Mouse (Mus musculus) olfactory bulb, adult 2 months (tissue): ENCODE results near the gene Hsf5.

ENCODE experiments used
- CTCF ChIP-seq: fragments of 200-500 bp; IDR thresholded peaks from 2 replicates; pipeline ENCODE4 v1.5.1; 2012; ENCODE audit warnings: low read depth, mild to moderate bottlenecking, low read length, moderate library complexity; ENCODE audit not compliant: insufficient read depth
- POLR2A ChIP-seq: fragments of 200-500 bp; IDR thresholded peaks from 2 replicates; pipeline ENCODE4 v1.6.1; 2012; ENCODE audit warnings: mild to moderate bottlenecking, low read depth, low read length, moderate library complexity; ENCODE audit not compliant: insufficient read depth

- TF ChIP-seq CTCF (no peak), POLR2A (no peak)
Observed at GRCm38 (mm10) chr11:87638793-87639192, 21.8 kb downstream of the Hsf5 start.
